Mouse (Mus musculus) liver, embryonic 14.5 days (tissue): ENCODE measurements around the gene Rapgef1.

ENCODE experiments used
- CTCF ChIP-seq: IDR thresholded peaks from 2 replicates; pipeline ENCODE4 v1.5.1; 2016; ENCODE audit warnings: antibody characterized with exemption, low read depth, control low read depth
- EP300 ChIP-seq: IDR thresholded peaks from 2 replicates; pipeline ENCODE4 v1.6.1; 2016; ENCODE audit warnings: antibody characterized with exemption, low read depth

GRCm38 (mm10) chr2:29692192-29692591, 72.7 kb downstream of the Rapgef1 start:
- no peak for TF ChIP-seq CTCF
- no peak for TF ChIP-seq EP300
